ENCODE assay signal across 25 mouse cellular contexts in genomic region chr14:17972665-17973064, GRCm38 (mm10).
A peak's percentile ranks its signal among the peaks of the same experiment; 100 is the strongest.
DNase-seq lines count a peak whose midpoint lies in the region; ATAC-seq and TF ChIP-seq lines count a peak whose summit lies in the region.
"Had no signal": no experiment of that assay in that cellular context is flagged by ENCODE, and none has a peak within 500 bp of the region (broad histone marks: within the 10 kb centered on the region; RNA-seq: fewer than 3 reads in every experiment).

No protein-coding gene starts in this region.

- TF ChIP-seq CTCF in midbrain, postnatal 0 days (IDR thresholded peaks at IDR 0.05) = no peak

- H3K4me3 ChIP-seq in forebrain, embryonic 13.5 days = no peak overlapping the region
- H3K4me3 ChIP-seq in forebrain, embryonic 16.5 days (replicated peaks; ENCODE audit: low read length) = no peak overlapping the region
- no peak overlapping the region for H3K4me3 ChIP-seq in hindbrain, embryonic 13.5 days
- no peak overlapping the region for H3K4me3 ChIP-seq in hindbrain, embryonic 16.5 days (ENCODE audit: low read length)
- no peak overlapping the region for H3K4me3 ChIP-seq in midbrain, embryonic 13.5 days (replicated peaks)
- H3K4me3 ChIP-seq in midbrain, postnatal 0 days (ENCODE audit: low read depth, low read length) = no peak overlapping the region
- H3K4me3 ChIP-seq: embryonic facial prominence, embryonic 12.5 days; embryonic facial prominence, embryonic 15.5 days; forebrain, embryonic 12.5 days; heart, embryonic 12.5 days; heart, embryonic 15.5 days had no signal

- H3K27me3 ChIP-seq in forebrain, embryonic 13.5 days = no peaks in the 10 kb centered on the region
- H3K27me3 ChIP-seq in forebrain, embryonic 16.5 days (replicated peaks; ENCODE audit: control insufficient read depth, insufficient read depth, low read length) = no peaks in the 10 kb centered on the region
- no peaks in the 10 kb centered on the region for H3K27me3 ChIP-seq in hindbrain, embryonic 13.5 days
- no peaks in the 10 kb centered on the region for H3K27me3 ChIP-seq in hindbrain, embryonic 16.5 days (replicated peaks; ENCODE audit: control insufficient read depth, insufficient read depth, low read length)
- H3K27me3 ChIP-seq in midbrain, embryonic 13.5 days = no peaks in the 10 kb centered on the region
- H3K27me3 ChIP-seq in midbrain, postnatal 0 days (ENCODE audit: insufficient read depth, low read length) = no peaks in the 10 kb centered on the region
- H3K27me3 ChIP-seq: embryonic facial prominence, embryonic 12.5 days; embryonic facial prominence, embryonic 15.5 days; forebrain, embryonic 12.5 days; heart, embryonic 12.5 days; heart, embryonic 15.5 days had no signal

- no peak overlapping the region for H3K27ac ChIP-seq in forebrain, embryonic 13.5 days
- no peak overlapping the region for H3K27ac ChIP-seq in forebrain, embryonic 16.5 days (ENCODE audit: low read length)
- no peak overlapping the region for H3K27ac ChIP-seq in hindbrain, embryonic 13.5 days
- no peak overlapping the region for H3K27ac ChIP-seq in hindbrain, embryonic 16.5 days (ENCODE audit: low read depth, low read length)
- H3K27ac ChIP-seq in midbrain, embryonic 13.5 days = no peak overlapping the region
- no peak overlapping the region for H3K27ac ChIP-seq in midbrain, postnatal 0 days (ENCODE audit: low read depth, low read length)
- H3K27ac ChIP-seq: embryonic facial prominence, embryonic 12.5 days; embryonic facial prominence, embryonic 15.5 days; forebrain, embryonic 12.5 days; heart, embryonic 15.5 days; hindbrain, embryonic 14.5 days had no signal

- H3K4me1 ChIP-seq in forebrain, embryonic 13.5 days = no peaks in the 10 kb centered on the region
- no peaks in the 10 kb centered on the region for H3K4me1 ChIP-seq in forebrain, embryonic 16.5 days (replicated peaks; ENCODE audit: control insufficient read depth, insufficient read depth, low read length)
- H3K4me1 ChIP-seq in hindbrain, embryonic 13.5 days (replicated peaks) = no peaks in the 10 kb centered on the region
- H3K4me1 ChIP-seq in hindbrain, embryonic 16.5 days (ENCODE audit: control insufficient read depth, insufficient read depth, low read depth, low read length) = no peaks in the 10 kb centered on the region
- 0 out of 2 replicates have a peak, but pooled peaks cover 3% of the 10 kb centered on the region for H3K4me1 ChIP-seq in midbrain, embryonic 13.5 days (replicated peaks)
- H3K4me1 ChIP-seq in midbrain, postnatal 0 days (ENCODE audit: insufficient read depth, low read length) = no peaks in the 10 kb centered on the region
- H3K4me1 ChIP-seq: embryonic facial prominence, embryonic 12.5 days; embryonic facial prominence, embryonic 15.5 days; forebrain, embryonic 12.5 days; heart, embryonic 12.5 days; heart, embryonic 15.5 days had no signal

- no peak overlapping the region for H3K9ac ChIP-seq in forebrain, embryonic 13.5 days
- H3K9ac ChIP-seq in forebrain, embryonic 16.5 days (replicated peaks; ENCODE audit: low read depth, low read length) = no peak overlapping the region
- H3K9ac ChIP-seq in hindbrain, embryonic 13.5 days = no peak overlapping the region
- H3K9ac ChIP-seq in hindbrain, embryonic 16.5 days (ENCODE audit: low read depth, low read length) = no peak overlapping the region
- H3K9ac ChIP-seq in midbrain, embryonic 13.5 days (replicated peaks) = no peak overlapping the region
- H3K9ac ChIP-seq in midbrain, postnatal 0 days (replicated peaks; ENCODE audit: low read length, poor library complexity, severe bottlenecking) = no peak overlapping the region
- H3K9ac ChIP-seq: embryonic facial prominence, embryonic 12.5 days; embryonic facial prominence, embryonic 15.5 days; forebrain, embryonic 12.5 days; heart, embryonic 12.5 days; heart, embryonic 15.5 days; hindbrain, embryonic 14.5 days had no signal

- H3K9me3 ChIP-seq in forebrain, embryonic 13.5 days (replicated peaks) = no peaks in the 10 kb centered on the region
- H3K9me3 ChIP-seq in forebrain, embryonic 16.5 days (ENCODE audit: control insufficient read depth, low read length) = no peaks in the 10 kb centered on the region
- H3K9me3 ChIP-seq in hindbrain, embryonic 13.5 days = no peaks in the 10 kb centered on the region
- H3K9me3 ChIP-seq in hindbrain, embryonic 16.5 days (ENCODE audit: control insufficient read depth, low read length) = no peaks in the 10 kb centered on the region
- H3K9me3 ChIP-seq in midbrain, embryonic 13.5 days = no peaks in the 10 kb centered on the region
- H3K9me3 ChIP-seq in midbrain, postnatal 0 days (ENCODE audit: low read length) = no peaks in the 10 kb centered on the region
- H3K9me3 ChIP-seq: embryonic facial prominence, embryonic 12.5 days; embryonic facial prominence, embryonic 15.5 days; forebrain, embryonic 12.5 days; heart, embryonic 12.5 days; heart, embryonic 15.5 days had no signal

- H3K4me2 ChIP-seq in forebrain, embryonic 13.5 days = no peak overlapping the region
- H3K4me2 ChIP-seq in forebrain, embryonic 16.5 days (ENCODE audit: low read length) = no peak overlapping the region
- H3K4me2 ChIP-seq in hindbrain, embryonic 13.5 days = no peak overlapping the region
- H3K4me2 ChIP-seq in hindbrain, embryonic 16.5 days (ENCODE audit: low read length) = no peak overlapping the region
- H3K4me2 ChIP-seq in midbrain, embryonic 13.5 days (replicated peaks) = no peak overlapping the region
- no peak overlapping the region for H3K4me2 ChIP-seq in midbrain, postnatal 0 days (ENCODE audit: low read depth, low read length, poor library complexity, severe bottlenecking)
- H3K4me2 ChIP-seq: embryonic facial prominence, embryonic 12.5 days; embryonic facial prominence, embryonic 15.5 days; forebrain, embryonic 12.5 days; heart, embryonic 12.5 days; heart, embryonic 15.5 days; hindbrain, embryonic 14.5 days had no signal

- 69% methylated on average over 6 of the region's 6 CpGs for WGBS in forebrain, embryonic 13.5 days
- WGBS in forebrain, embryonic 16.5 days = 72% methylated on average over 6 of the region's 6 CpGs
- WGBS in hindbrain, embryonic 13.5 days = 78% methylated on average over 6 of the region's 6 CpGs
- 76% methylated on average over 6 of the region's 6 CpGs for WGBS in hindbrain, embryonic 16.5 days
- WGBS in midbrain, embryonic 13.5 days = 72% methylated on average over 6 of the region's 6 CpGs
- WGBS in midbrain, postnatal 0 days = 76% methylated on average over 6 of the region's 6 CpGs

- peak; percentile 38; the same call in 1 of the 2 replicates for ATAC-seq in forebrain, embryonic 13.5 days
- ATAC-seq in forebrain, embryonic 16.5 days = no peak
- ATAC-seq in hindbrain, embryonic 13.5 days (ENCODE audit: low FRiP score) = 0 out of 2 replicates have a peak, but pooled peaks have one; percentile 32
- ATAC-seq in hindbrain, embryonic 16.5 days = no peak
- ATAC-seq in midbrain, embryonic 13.5 days = peak; percentile 57
- no peak; the same call in 1 of the 2 replicates for ATAC-seq in midbrain, postnatal 0 days (ENCODE audit: low FRiP score)
- ATAC-seq in inflammation-experienced regulatory T-cells, adult 6 months = no peak
- ATAC-seq in monocyte, adult 5-6 weeks (replicated peaks; ENCODE audit: insufficient number of reproducible peaks, low FRiP score, low TSS enrichment, poor library complexity, severe bottlenecking) = no peak
- ATAC-seq: activated CD4-positive, CD25-positive, alpha-beta regulatory T cell, adult 4 months; intestine, embryonic 16.5 days had no signal

- no peaks in the 10 kb centered on the region for H3K36me3 ChIP-seq in forebrain, embryonic 13.5 days (ENCODE audit: poor library complexity, severe bottlenecking)
- H3K36me3 ChIP-seq in forebrain, embryonic 16.5 days (ENCODE audit: control insufficient read depth, insufficient read depth) = no peaks in the 10 kb centered on the region
- no peaks in the 10 kb centered on the region for H3K36me3 ChIP-seq in hindbrain, embryonic 13.5 days
- no peaks in the 10 kb centered on the region for H3K36me3 ChIP-seq in hindbrain, embryonic 16.5 days (ENCODE audit: control insufficient read depth, insufficient read depth, low read length)
- no peaks in the 10 kb centered on the region for H3K36me3 ChIP-seq in midbrain, embryonic 13.5 days
- H3K36me3 ChIP-seq in midbrain, postnatal 0 days (ENCODE audit: insufficient read depth, low read length) = no peaks in the 10 kb centered on the region
- H3K36me3 ChIP-seq: embryonic facial prominence, embryonic 12.5 days; embryonic facial prominence, embryonic 15.5 days; forebrain, embryonic 12.5 days; heart, embryonic 12.5 days; heart, embryonic 15.5 days had no signal

- no peak for DNase-seq in midbrain, postnatal 0 days (ENCODE audit: low spot score)
- DNase-seq: adrenal gland, adult 8-10 months; adrenal gland, postnatal 25 days; cerebellum, adult 18-20 months; cerebellum, adult 9-10 months; cerebellum, postnatal 14 days; gastrocnemius, postnatal 25 days; heart, adult 18-20 months; heart, postnatal 10 days; heart, postnatal 36 days had no signal

Comparison
In these comparisons a context has a peak if more than half of its experiments do, and no peak if none do; other contexts are left out.
1. ATAC-seq: peak in forebrain, embryonic 13.5 days (single experiment), hindbrain, embryonic 13.5 days (single experiment) and midbrain, embryonic 13.5 days (single experiment); none in forebrain, embryonic 16.5 days (single experiment), hindbrain, embryonic 16.5 days (single experiment), midbrain, postnatal 0 days (single experiment), inflammation-experienced regulatory T-cells, adult 6 months (single experiment) and monocyte, adult 5-6 weeks (single experiment).